Mouse (Mus musculus) spleen, adult 2 months (tissue): Measurements from ENCODE around the gene Lysmd2.

Source experiments
- CTCF ChIP-seq: fragments of 200-500 bp; IDR thresholded peaks from 2 replicates; pipeline ENCODE4 v1.5.1; 2011; ENCODE audit warnings: mild to moderate bottlenecking, inconsistent platforms; ENCODE audit not compliant: insufficient read depth, insufficient read length, insufficient replicate concordance; ENCODE audit errors: extremely low read depth
- POLR2A ChIP-seq: fragments of 200-500 bp; IDR thresholded peaks from 2 replicates; pipeline ENCODE4 v1.6.1; 2011; ENCODE audit warnings: low read depth, low read length, inconsistent platforms

DNA sequence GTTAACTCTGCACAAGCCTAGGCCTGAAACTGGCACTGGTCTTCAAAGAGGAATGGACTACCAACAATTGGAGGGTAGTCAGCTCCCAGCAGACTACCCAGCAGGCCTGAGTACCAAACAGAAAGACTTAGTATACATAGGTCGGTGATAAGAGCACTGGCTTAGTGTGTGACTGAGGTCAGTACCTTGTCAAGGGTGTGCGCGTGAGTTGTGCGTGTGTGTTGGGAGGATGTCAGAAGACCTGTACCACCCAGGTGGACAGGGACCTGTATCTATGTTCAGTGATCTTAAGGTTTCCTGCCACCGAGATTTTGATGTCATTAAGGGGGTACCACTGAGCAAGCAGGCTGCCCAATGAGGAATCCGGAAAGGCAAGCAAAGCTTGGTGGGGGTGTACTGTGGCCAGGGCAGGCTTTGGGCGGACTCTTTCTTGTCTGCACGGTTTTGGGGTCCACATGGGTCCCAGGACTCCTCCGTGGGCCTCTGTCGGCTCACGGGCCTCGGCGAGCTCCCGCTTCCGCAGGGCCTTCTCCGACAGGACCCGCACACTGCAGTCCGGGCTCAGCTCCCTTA, 472 bp upstream of the Lysmd2 start:
- no peak for TF ChIP-seq POLR2A
- no peak for TF ChIP-seq CTCF
